Comparison of ENCODE assay signal across 16 mouse cellular contexts in the genomic region with DNA sequence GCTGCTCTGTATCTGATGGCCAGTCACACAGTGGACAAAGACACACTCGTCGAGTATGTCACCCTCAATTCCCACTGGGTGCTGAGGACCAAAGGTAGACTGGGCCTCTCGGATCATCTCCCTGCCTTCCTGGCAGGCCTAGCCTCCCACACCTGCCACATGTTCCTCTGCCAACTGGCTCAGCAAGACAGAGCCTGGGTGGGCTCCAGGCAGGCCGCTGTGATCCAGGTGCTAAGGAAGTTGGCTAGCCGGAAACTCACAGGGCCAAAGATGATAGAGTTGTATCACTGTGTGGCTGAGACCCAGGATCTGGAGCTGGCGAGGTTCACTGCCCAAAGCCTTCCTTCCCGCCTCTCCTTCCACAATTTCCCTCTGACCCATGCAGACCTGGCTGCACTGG.
"Had no signal": no experiment of that assay in that cellular context is flagged by ENCODE, and none has a peak within 500 bp of the region (broad histone marks: within the 10 kb centered on the region; RNA-seq: fewer than 3 reads in every experiment).

No protein-coding gene starts in this region.

- ATAC-seq: hindbrain, embryonic 16.5 days; inflammation-experienced regulatory T-cells, adult 6 months; intestine, embryonic 15.5 days; intestine, postnatal 0 days had no signal

- DNase-seq: gastrocnemius, adult 2 months; gastrocnemius, postnatal 10 days; gastrocnemius, postnatal 25 days; heart, postnatal 10 days; heart, postnatal 4 days; kidney, adult 18-20 months; kidney, adult 8-10 months; kidney, postnatal 10 days; kidney, postnatal 25 days; kidney, postnatal 4 days; liver; liver, embryonic 13.5 days had no signal
